In the genomic region with DNA sequence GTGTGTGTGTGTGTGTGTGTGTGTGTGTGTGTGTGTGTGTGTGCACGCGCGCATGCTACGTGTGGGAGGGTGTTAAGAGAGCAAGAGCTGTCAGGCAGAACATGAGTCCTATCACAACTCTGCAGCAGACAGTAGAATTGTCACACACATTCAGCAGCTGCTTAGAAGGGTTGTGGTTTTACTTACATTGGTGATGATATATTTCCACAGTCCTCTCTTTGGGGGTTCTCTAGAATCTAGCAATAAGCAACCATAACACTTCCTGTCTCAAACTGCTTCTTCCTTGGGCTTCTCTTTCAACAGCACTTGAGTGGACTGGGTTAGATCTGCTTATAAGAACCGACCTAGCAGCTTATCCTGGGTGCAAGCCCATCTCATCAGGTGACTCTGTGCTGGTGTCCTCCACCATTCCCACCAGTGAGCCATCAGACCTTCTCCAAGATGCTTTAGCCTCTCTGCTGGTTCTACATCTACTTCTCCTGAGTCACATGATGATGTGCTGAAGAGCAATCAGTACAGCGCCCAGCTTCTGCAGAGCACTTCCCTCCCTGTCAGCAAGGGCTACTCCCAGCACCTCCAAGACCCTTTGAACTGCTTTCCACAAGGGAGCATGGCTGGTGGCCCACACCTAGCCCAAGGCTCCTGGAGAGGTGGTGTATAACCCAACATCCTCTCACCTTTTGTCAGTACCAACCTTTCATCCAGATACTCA, we compare ENCODE assay signal across 28 mouse cellular contexts.
DNase-seq lines count a peak whose midpoint lies in the region; ATAC-seq and TF ChIP-seq lines count a peak whose summit lies in the region.
"Had no signal": no experiment of that assay in that cellular context is flagged by ENCODE, and none has a peak within 500 bp of the region (broad histone marks: within the 10 kb centered on the region; RNA-seq: fewer than 3 reads in every experiment).

No protein-coding gene starts in this region.

- H3K27me3 ChIP-seq in midbrain, embryonic 11.5 days (ENCODE audit: control insufficient read depth, insufficient read depth, low read length) = no peaks in the 10 kb centered on the region
- H3K27me3 ChIP-seq in midbrain, embryonic 10.5 days (ENCODE audit: low read depth, poor library complexity, severe bottlenecking) = no peaks in the 10 kb centered on the region
- no peaks in the 10 kb centered on the region for H3K27me3 ChIP-seq in splenic B cell, adult 2 months (ENCODE audit: control insufficient read depth, insufficient read depth, low read length, poor library complexity, severe bottlenecking)
- H3K27me3 ChIP-seq in heart, adult 2 months (ENCODE audit: control insufficient read depth, insufficient read depth, low read length) = no peaks in the 10 kb centered on the region
- H3K27me3 ChIP-seq: embryonic facial prominence, embryonic 13.5 days; forebrain, embryonic 13.5 days; heart, embryonic 13.5 days; hindbrain, embryonic 12.5 days had no signal

- no peak overlapping the region for H3K4me3 ChIP-seq in midbrain, embryonic 11.5 days (ENCODE audit: low read depth, low read length)
- no peak overlapping the region for H3K4me3 ChIP-seq in midbrain, embryonic 10.5 days
- H3K4me3 ChIP-seq in heart, adult 2 months = no peak overlapping the region
- H3K4me3 ChIP-seq: embryonic facial prominence, embryonic 13.5 days; erythroblast, embryonic 14.5 days; forebrain, embryonic 13.5 days; gastrocnemius, adult 2 months; heart, embryonic 13.5 days; hindbrain, embryonic 12.5 days; limb, embryonic 12.5 days; myocyte had no signal

- intact Hi-C loops in heart, adult 2 months (cut with DNase I) = no loop called here

- no peaks in the 10 kb centered on the region for H3K79me2 ChIP-seq in heart, adult 2 months (replicated peaks; ENCODE audit: control insufficient read depth, insufficient read depth, low read length)

- TF ChIP-seq CTCF in heart, adult 2 months (IDR thresholded peaks at IDR 0.05) = no peak

- H3K4me1 ChIP-seq in midbrain, embryonic 11.5 days (ENCODE audit: control insufficient read depth, insufficient read depth, low read length) = no peaks in the 10 kb centered on the region
- H3K4me1 ChIP-seq in midbrain, embryonic 10.5 days = no peaks in the 10 kb centered on the region
- H3K4me1 ChIP-seq in heart, adult 2 months (ENCODE audit: control insufficient read depth, insufficient read depth, low read length) = no peaks in the 10 kb centered on the region
- H3K4me1 ChIP-seq: forebrain, embryonic 13.5 days; hindbrain, embryonic 12.5 days had no signal

- no peak overlapping the region for H3K9ac ChIP-seq in midbrain, embryonic 11.5 days (ENCODE audit: low read length)
- no peak overlapping the region for H3K9ac ChIP-seq in heart, adult 2 months (ENCODE audit: low read depth, low read length)
- H3K9ac ChIP-seq: embryonic facial prominence, embryonic 13.5 days; forebrain, embryonic 13.5 days; heart, embryonic 13.5 days; hindbrain, embryonic 12.5 days; limb, embryonic 12.5 days had no signal

- 90% methylated on average over 6 of the region's 6 CpGs for WGBS in midbrain, embryonic 11.5 days
- 91% methylated on average over 6 of the region's 6 CpGs for WGBS in midbrain, embryonic 10.5 days
- WGBS in heart, adult 2 months = 67% methylated on average over 6 of the region's 6 CpGs

- ATAC-seq in midbrain, embryonic 11.5 days (ENCODE audit: low FRiP score) = no peak
- peak; percentile 21 to 49; a peak in 3 of 4 replicates for ATAC-seq in hematopoietic stem cell, adult 5-6 weeks (replicated peaks in 1 of 2; ENCODE audit: insufficient read depth in 1 of 2, low FRiP score in 2 of 2, low TSS enrichment in 1 of 2, low read depth in 1 of 2, poor library complexity in 2 of 2, severe bottlenecking in 2 of 2)
- ATAC-seq: forebrain, embryonic 13.5 days; midbrain, embryonic 16.5 days had no signal

- no peaks in the 10 kb centered on the region for H3K9me3 ChIP-seq in midbrain, embryonic 11.5 days (ENCODE audit: control insufficient read depth, low read length)
- no peaks in the 10 kb centered on the region for H3K9me3 ChIP-seq in midbrain, embryonic 10.5 days (replicated peaks)
- H3K9me3 ChIP-seq: embryonic facial prominence, embryonic 13.5 days; forebrain, embryonic 13.5 days; heart, embryonic 13.5 days; hindbrain, embryonic 12.5 days; limb, embryonic 12.5 days had no signal

- no peak overlapping the region for H3K27ac ChIP-seq in midbrain, embryonic 11.5 days (ENCODE audit: low read depth, low read length)
- H3K27ac ChIP-seq in midbrain, embryonic 10.5 days (replicated peaks) = no peak overlapping the region
- no peak overlapping the region for H3K27ac ChIP-seq in heart, adult 2 months
- H3K27ac ChIP-seq: embryonic facial prominence, embryonic 13.5 days; forebrain, embryonic 13.5 days; gastrocnemius, adult 2 months; heart, embryonic 13.5 days; hindbrain, embryonic 12.5 days; kidney, postnatal 0 days; limb, embryonic 12.5 days had no signal

- no peak for TF ChIP-seq EP300 in heart, adult 2 months (IDR thresholded peaks at IDR 0.05; ENCODE audit: insufficient read depth, low read depth, low read length)

- TF ChIP-seq POLR2A in heart, adult 2 months (IDR thresholded peaks at IDR 0.05; ENCODE audit: insufficient read depth, low read depth, low read length) = no peak

- H3K36me3 ChIP-seq in midbrain, embryonic 11.5 days (ENCODE audit: control insufficient read depth, insufficient read depth, low read length) = no peaks in the 10 kb centered on the region
- H3K36me3 ChIP-seq in midbrain, embryonic 10.5 days = no peaks in the 10 kb centered on the region
- no peaks in the 10 kb centered on the region for H3K36me3 ChIP-seq in splenic B cell, adult 2 months (ENCODE audit: control insufficient read depth, insufficient read depth, low read length, poor library complexity, severe bottlenecking)
- H3K36me3 ChIP-seq in heart, adult 2 months (ENCODE audit: control insufficient read depth, insufficient read depth, low read length) = no peaks in the 10 kb centered on the region
- H3K36me3 ChIP-seq: embryonic facial prominence, embryonic 13.5 days; heart, embryonic 13.5 days; hindbrain, embryonic 12.5 days; limb, embryonic 12.5 days had no signal

- DNase-seq in midbrain, embryonic 11.5 days (ENCODE audit: low spot score, missing footprints) = peak; percentile 28
- DNase-seq in midbrain, embryonic 10.5 days (ENCODE audit: low spot score) = no peak
- DNase-seq in splenic B cell, adult 2 months (ENCODE audit: low read depth, low spot score) = peak; percentile 45
- DNase-seq in thymus, postnatal 4 days = peak; percentile 24
- no peak for DNase-seq in urinary bladder, postnatal 36 days (ENCODE audit: low spot score in 2 of 2)
- no peak for DNase-seq in heart, adult 2 months
- no peak for DNase-seq in urinary bladder, postnatal 10 days (ENCODE audit: low spot score)
- DNase-seq: adrenal gland, postnatal 10 days; cerebellum, adult 2 months; cerebellum, postnatal 25 days; embryo, embryonic 11 days; gastrocnemius, adult 2 months; heart, postnatal 14 days; kidney, adult 18-20 months; lung, adult 18-20 months; lung, postnatal 10 days; right cerebral cortex, postnatal 14 days had no signal

- no peak overlapping the region for H3K4me2 ChIP-seq in midbrain, embryonic 11.5 days
- H3K4me2 ChIP-seq: embryonic facial prominence, embryonic 13.5 days; forebrain, embryonic 13.5 days; heart, embryonic 13.5 days; hindbrain, embryonic 12.5 days; limb, embryonic 12.5 days; liver, embryonic 11.5 days had no signal

Comparison
In these comparisons a context has a peak if more than half of its experiments do, and no peak if none do; other contexts are left out.
1. DNase-seq: peak in midbrain, embryonic 11.5 days (single experiment), splenic B cell, adult 2 months (single experiment) and thymus, postnatal 4 days (single experiment); none in midbrain, embryonic 10.5 days (single experiment), urinary bladder, postnatal 36 days (0 of 2), heart, adult 2 months (0 of 2) and urinary bladder, postnatal 10 days (single experiment).